Mouse (Mus musculus) limb, embryonic 14.5 days (tissue): ENCODE measurements at regions not wholly inside any gene's neighbourhood (a gene's known extent, or its start where the extent isn't known, plus 50 kb on each side); places are given as distances from the start of the nearest gene placed in this dataset.
A peak's percentile ranks its signal among the peaks of the same experiment; 100 is the strongest.

Experiments
- ATAC-seq: fragments of 200-750 bp; cut with Nextera tagmentation; 2 replicates; pipeline ENCODE4 v1.8.0; 2017; ENCODE audit warnings: low read depth, moderate number of reproducible peaks, moderate TSS enrichment; ENCODE audit not compliant: low FRiP score
- DNase-seq: peaks from one replicate; pipeline ENCODE4 v3.0.0-alpha.2; 2015; ENCODE audit warnings: low spot score
- H3K27ac ChIP-seq: fragments of 300-500 bp; sonication (generic); replicated peaks from 2 replicates; pipeline ENCODE4 v1.5.1; 2014; ENCODE audit warnings: low read depth, mild to moderate bottlenecking, low read length, moderate library complexity, mixed read lengths
- H3K27me3 ChIP-seq: fragments of 300-500 bp; sonication (generic); 2 replicates; pipeline ENCODE4 v1.6.1; 2014; ENCODE audit warnings: low read length, mixed read lengths; ENCODE audit not compliant: control insufficient read depth, insufficient read depth
- H3K36me3 ChIP-seq: fragments of 300-500 bp; sonication (generic); 2 replicates; pipeline ENCODE4 v1.6.1; 2014; ENCODE audit warnings: mild to moderate bottlenecking, low read length, moderate library complexity, mixed read lengths; ENCODE audit not compliant: control insufficient read depth, insufficient read depth
- H3K4me1 ChIP-seq: fragments of 300-500 bp; sonication (generic); 2 replicates; pipeline ENCODE4 v1.6.1; 2014; ENCODE audit warnings: antibody characterized with exemption, low read length, mixed read lengths; ENCODE audit not compliant: control insufficient read depth, insufficient read depth
- H3K4me2 ChIP-seq: fragments of 300-500 bp; sonication (generic); replicated peaks from 2 replicates; pipeline ENCODE4 v1.6.1; 2014; ENCODE audit warnings: low read depth, mild to moderate bottlenecking, low read length, moderate library complexity; ENCODE audit not compliant: severe bottlenecking
- H3K4me3 ChIP-seq: fragments of 300-500 bp; sonication (generic); replicated peaks from 2 replicates; pipeline ENCODE4 v1.5.1; 2014; ENCODE audit warnings: low read length
- H3K9ac ChIP-seq: fragments of 300-500 bp; sonication (generic); 2 replicates; pipeline ENCODE4 v1.6.1; 2014; ENCODE audit warnings: mild to moderate bottlenecking, low read depth, low read length, moderate library complexity; ENCODE audit not compliant: severe bottlenecking
- H3K9me3 ChIP-seq: fragments of 300-500 bp; sonication (generic); 2 replicates; pipeline ENCODE4 v1.6.1; 2016; ENCODE audit warnings: low read length; ENCODE audit not compliant: control insufficient read depth
- POLR2A ChIP-seq: fragments of 200-500 bp; IDR thresholded peaks from 2 replicates; pipeline ENCODE4 v1.8.0; 2012; ENCODE audit warnings: inconsistent platforms, mild to moderate bottlenecking, moderate library complexity, borderline replicate concordance; ENCODE audit not compliant: insufficient read depth, insufficient read length; ENCODE audit errors: extremely low read depth
- WGBS: fragments of 180-500 bp; shearing (Covaris S2); extraction: QIAGEN DNeasy Blood & Tissue Kit; methylation state at CpG from one replicate; pipeline ENCODE4 v1.1.7; 2014; 5-methylcytosine and 5-hydroxymethylcytosine counted together

DNA sequence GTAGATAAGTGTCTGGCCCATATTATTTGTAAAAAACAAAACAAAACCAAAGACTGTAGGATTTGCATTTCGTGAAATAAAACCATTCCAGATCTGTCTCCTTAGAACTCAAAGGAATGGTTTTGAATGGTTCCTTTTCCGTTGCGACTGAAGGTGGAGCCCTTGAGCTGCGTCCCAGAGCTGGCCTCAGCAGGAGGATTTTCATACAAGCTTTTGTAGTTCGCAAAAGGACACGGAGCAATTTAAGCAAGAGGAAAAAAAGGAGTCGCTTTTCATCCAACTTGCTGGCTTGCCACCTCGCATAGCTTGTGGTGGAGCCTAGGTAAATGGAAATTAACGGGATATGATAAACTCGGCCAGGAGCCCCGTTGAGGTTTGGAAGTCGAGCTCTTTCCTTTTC, 172.1 kb upstream of the Ccng1 start:
- Histone ChIP-seq H3K36me3 (no peaks in the 10 kb centered on the region), H3K4me1 (no peaks in the 10 kb centered on the region), H3K9ac (no peak overlapping the region), H3K9me3 (no peaks in the 10 kb centered on the region), H3K4me3 (0 out of 2 replicates have a peak overlapping the region, but pooled peaks have one; percentile 19), H3K27me3 (no peaks in the 10 kb centered on the region), H3K4me2 (peak overlapping the region; percentile 40), H3K27ac (no peak overlapping the region)
- 2% methylated on average over 12 of the region's 12 CpGs for WGBS
- peak; percentile 48 for DNase-seq
- no peak for TF ChIP-seq POLR2A
- 0 out of 2 replicates have a peak, but pooled peaks have one; percentile 41 for ATAC-seq

DNA sequence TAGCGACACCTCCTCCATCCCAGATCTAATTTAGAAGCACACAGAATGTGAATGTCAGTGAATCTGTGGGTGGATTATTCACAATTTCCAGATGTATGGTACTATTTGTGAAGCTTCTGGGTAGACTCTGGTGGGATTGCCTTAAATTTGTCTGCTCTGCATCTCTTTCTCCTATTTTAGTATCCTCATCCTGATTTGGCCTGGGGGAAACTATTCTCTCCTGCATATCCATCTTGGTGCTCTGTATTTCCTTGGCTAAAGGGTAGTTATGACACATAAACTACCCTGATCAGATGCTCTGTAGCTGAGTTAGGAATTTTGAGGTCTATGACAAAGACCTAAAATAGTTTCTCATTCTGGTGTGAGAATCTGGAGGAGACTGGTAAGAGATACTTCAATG, 136.4 kb upstream of the Ccng1 start:
- no peak overlapping the region for H3K4me3 ChIP-seq
- H3K27ac ChIP-seq: no peak overlapping the region
- H3K9ac ChIP-seq: no peak overlapping the region
- TF ChIP-seq POLR2A: no peak
- H3K27me3 ChIP-seq: no peaks in the 10 kb centered on the region
- no peak for DNase-seq
- H3K36me3 ChIP-seq: no peaks in the 10 kb centered on the region
- no peaks in the 10 kb centered on the region for H3K4me1 ChIP-seq
- H3K9me3 ChIP-seq: no peaks in the 10 kb centered on the region
- no peak for ATAC-seq
- 90% methylated on average over 1 of the region's 1 CpGs for WGBS
- no peak overlapping the region for H3K4me2 ChIP-seq

- no peak for TF ChIP-seq POLR2A
- H3K4me1 ChIP-seq: no peaks in the 10 kb centered on the region
- no peak for ATAC-seq
- no peaks in the 10 kb centered on the region for H3K9me3 ChIP-seq
- H3K36me3 ChIP-seq: no peaks in the 10 kb centered on the region
- no peak for DNase-seq
- WGBS: 79% methylated on average over 5 of the region's 5 CpGs
- no peaks in the 10 kb centered on the region for H3K27me3 ChIP-seq
- no peak overlapping the region for H3K4me3 ChIP-seq
- H3K9ac ChIP-seq: no peak overlapping the region
- H3K27ac ChIP-seq: no peak overlapping the region
- no peak overlapping the region for H3K4me2 ChIP-seq
These were observed 129.4 kb upstream of the Ccng1 start for GRCm38 (mm10) chr11:40884509-40884908.

GRCm38 (mm10) chr11:40879589-40879988, 124.5 kb upstream of the Ccng1 start:
- no peak for DNase-seq
- Histone ChIP-seq H3K4me1 (no peaks in the 10 kb centered on the region), H3K9ac (no peak overlapping the region), H3K36me3 (no peaks in the 10 kb centered on the region), H3K27me3 (no peaks in the 10 kb centered on the region), H3K4me3 (no peak overlapping the region), H3K4me2 (no peak overlapping the region), H3K9me3 (no peaks in the 10 kb centered on the region), H3K27ac (no peak overlapping the region)
- no peak for TF ChIP-seq POLR2A
- no peak for ATAC-seq
- 86% methylated on average over 5 of the region's 5 CpGs for WGBS

DNA sequence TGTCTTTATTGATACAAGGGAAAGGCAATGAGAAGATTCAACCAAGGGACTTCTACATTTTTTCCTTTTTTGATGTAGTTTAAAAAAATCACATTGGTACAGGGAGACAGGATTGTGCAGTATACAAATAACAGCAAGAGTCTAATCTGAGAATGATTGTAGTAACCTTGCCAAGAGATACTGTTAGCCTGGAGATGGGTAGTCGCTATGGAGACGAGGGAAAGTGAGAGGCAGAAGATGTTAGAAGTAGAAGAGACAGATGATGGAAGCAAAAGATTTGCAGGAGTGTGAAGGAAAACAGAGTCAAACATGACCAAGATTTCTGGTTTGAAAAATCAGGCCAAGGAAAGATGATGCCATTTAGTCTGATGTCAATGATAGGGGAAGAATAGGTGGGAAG, 117.9 kb upstream of the Ccng1 start:
- WGBS: 85% methylated on average over 2 of the region's 2 CpGs
- H3K27ac ChIP-seq: no peak overlapping the region
- no peaks in the 10 kb centered on the region for H3K9me3 ChIP-seq
- no peaks in the 10 kb centered on the region for H3K4me1 ChIP-seq
- no peak overlapping the region for H3K4me2 ChIP-seq
- H3K27me3 ChIP-seq: no peaks in the 10 kb centered on the region
- H3K36me3 ChIP-seq: no peaks in the 10 kb centered on the region
- no peak for TF ChIP-seq POLR2A
- ATAC-seq (no peak), DNase-seq (no peak)
- no peak overlapping the region for H3K4me3 ChIP-seq
- no peak overlapping the region for H3K9ac ChIP-seq

GRCm38 (mm10) chr11:40865694-40866093, 110.6 kb upstream of the Ccng1 start:
- no peak overlapping the region for H3K9ac ChIP-seq
- 19% methylated on average over 2 of the region's 2 CpGs for WGBS
- no peaks in the 10 kb centered on the region for H3K27me3 ChIP-seq
- ATAC-seq (no peak), DNase-seq (peak; percentile 66)
- no peaks in the 10 kb centered on the region for H3K4me1 ChIP-seq
- H3K27ac ChIP-seq: no peak overlapping the region
- no peaks in the 10 kb centered on the region for H3K36me3 ChIP-seq
- no peak for TF ChIP-seq POLR2A
- H3K4me2 ChIP-seq: no peak overlapping the region
- no peaks in the 10 kb centered on the region for H3K9me3 ChIP-seq
- no peak overlapping the region for H3K4me3 ChIP-seq
